Mouse (Mus musculus) urinary bladder, adult 2 months (tissue): ENCODE results near the gene Pagr1b. TPM values are rescaled to one million over a fixed set of nuclear protein-coding genes. Genes with fewer than 3 reads are reported as not detected.

Experiments used
- DNase-seq: peaks from one replicate; pipeline ENCODE4 v3.0.0; 2022; ENCODE audit warnings: low spot score
- polyA plus RNA-seq: library from polyadenylated mRNA; depleted of rRNA; stranded (reverse); fragments of >200 nt; gene quantifications from 2 replicates; pipeline ENCODE4 v1.2.3, GENCODE M21; 2012

Pagr1b gene
- polyA plus RNA-seq, 1 experiment: 3.2 TPM

DNA sequence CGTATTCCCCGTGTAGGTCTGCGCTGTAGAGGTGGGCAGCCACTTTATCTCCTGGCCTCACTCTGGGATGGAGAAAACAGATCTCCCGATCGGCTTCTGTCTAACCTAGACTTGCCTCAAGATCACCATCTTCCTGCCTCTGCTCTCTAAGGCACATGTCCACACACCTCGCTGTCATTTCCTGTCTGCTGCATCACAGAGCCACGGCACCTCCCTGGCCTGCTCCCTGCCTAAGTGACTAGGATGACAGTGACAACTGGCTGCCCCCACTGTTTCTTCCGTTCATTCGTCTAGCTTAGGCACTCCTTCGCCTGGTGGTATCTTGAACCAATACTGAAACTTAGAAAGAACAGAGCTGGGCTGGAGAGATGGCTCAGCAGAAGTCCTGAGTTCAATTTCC, 16.7 kb downstream of the Pagr1b start:
- DNase-seq: no peak

DNA sequence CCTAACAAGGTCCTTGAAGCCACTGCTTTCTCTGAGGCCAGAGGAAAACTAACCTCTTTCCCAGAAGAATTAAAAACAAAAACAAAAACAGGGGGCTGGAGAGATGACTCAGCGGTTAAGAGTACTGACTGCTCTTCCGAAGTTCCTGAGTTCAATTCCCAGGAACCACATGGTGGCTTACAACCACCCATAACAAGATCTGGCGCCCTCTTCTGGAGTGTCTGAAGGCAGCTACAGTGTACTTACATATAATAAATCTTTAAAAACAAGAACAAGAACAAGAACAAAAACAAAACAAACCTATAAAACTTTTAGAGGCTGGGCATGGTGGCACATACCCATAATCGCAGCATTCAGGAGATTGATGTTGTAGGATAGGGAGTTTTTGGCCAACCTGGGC, 19.8 kb downstream of the Pagr1b start:
- no peak for DNase-seq

DNA sequence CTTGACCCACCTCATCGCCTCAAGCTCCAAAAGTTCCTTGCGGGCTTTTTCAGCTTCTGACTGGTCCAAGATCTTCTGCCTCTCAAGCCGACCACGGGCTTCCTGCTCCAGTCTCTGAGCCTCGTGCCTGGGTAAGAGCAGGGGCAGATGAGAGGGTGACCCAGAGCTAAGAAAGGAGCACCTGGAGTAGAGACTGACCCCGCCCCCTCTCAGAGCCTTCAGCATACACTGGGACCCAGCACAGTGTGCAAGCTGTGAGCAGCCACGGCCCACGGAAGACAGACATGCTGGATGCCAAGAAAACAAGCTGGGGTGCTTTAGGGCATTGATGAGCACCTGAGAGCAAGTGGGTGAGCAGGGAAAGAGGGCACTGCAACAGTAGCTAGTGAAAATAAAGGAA, 27.5 kb downstream of the Pagr1b start:
- DNase-seq: no peak

DNA sequence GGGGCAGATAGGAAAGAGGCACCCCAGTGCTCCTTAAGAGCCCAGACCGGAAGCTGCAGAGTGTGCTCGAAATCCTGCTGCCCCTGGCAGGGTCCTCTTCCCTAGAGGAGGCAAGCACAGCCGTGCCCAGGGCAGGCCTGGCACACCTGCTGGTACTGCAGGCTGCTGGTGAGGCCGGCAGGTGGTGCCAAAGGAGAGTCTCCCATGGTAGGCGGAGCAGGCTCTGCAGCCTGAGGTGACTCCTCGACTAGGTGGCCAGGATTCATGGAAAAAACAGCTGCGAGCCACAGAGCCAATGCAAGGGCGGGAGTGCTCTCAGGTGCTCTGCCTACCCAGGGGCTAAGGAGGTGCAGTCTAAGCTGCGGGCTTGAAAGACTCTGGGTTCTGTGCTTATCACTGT, 30.0 kb downstream of the Pagr1b start:
- no peak for DNase-seq

DNA sequence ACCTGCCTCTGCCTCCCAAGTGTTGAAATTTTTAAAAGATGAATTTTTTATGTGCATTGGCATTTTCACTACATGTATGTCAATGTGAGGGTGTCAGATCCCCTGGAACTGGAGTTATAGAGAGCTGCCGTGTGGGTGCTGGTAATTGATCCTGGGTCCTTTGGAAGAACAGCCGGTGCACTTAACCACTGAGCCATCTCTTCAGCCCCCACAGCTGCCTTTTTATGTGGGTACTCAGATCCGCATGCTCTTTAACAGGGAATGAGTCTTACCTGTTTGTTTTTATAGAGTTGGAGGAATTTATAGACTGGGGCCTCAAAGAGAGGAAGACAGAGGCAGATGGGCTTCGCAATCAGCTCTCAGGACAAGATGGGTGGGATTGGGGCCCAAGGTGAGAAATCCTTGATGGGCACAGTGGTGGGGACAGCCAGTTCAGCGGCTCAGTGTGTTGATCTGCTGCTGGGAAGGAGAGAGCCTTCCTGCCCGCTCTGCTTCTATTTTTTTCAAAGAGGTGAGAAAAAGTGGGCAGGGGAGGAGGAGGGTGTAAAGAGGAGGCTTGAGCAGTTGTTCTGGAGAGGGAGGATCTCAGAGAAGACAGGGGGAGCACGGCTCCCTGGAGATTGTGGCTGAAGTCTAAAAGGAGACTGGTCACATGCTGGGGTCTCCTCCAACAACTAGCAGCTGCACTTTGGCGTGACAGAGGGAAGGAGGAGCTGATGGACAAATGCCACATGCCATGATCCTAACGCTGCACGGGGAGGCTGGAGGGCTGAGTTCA, 31.4 kb downstream of the Pagr1b start:
- no peak for DNase-seq

DNA sequence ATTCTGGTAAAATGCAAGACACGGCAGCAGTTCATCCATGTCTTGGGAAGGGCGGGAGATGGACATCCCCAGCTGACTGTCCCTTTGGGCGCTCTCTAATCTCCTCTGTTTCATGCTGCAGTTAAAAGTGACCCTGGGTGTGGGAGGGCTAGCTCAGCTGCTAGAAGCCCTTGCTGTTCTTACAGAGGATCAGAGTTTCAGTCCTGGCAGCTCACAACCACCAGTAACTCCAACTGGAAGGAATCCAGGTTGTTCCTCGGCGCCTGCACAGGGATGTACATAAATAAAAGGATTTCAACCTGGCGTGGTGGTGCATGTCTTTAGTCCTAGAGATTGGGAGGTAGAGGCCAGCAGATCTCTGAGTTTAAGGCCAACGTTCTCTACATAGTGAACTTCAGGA, 33.2 kb downstream of the Pagr1b start:
- no peak for DNase-seq

DNA sequence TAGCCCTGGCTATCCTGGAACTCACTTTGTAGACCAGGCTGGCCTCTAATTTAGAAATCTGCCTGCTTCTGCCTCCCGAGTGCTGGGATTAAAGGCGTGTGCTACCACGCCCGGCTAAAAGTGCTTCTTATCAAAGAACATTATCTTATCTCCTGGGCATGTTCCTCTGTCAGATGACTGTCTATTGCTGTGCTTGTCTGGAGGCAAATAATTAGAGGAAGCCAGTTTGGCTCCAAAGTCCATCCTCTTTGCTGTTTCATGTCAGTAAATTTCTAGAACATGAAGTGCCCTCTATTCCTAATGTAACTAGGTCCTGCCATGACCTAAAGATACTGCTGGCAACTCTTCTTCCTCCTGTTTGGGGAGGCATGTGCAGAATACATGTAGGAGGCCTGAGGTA, 34.2 kb downstream of the Pagr1b start:
- DNase-seq: no peak

DNA sequence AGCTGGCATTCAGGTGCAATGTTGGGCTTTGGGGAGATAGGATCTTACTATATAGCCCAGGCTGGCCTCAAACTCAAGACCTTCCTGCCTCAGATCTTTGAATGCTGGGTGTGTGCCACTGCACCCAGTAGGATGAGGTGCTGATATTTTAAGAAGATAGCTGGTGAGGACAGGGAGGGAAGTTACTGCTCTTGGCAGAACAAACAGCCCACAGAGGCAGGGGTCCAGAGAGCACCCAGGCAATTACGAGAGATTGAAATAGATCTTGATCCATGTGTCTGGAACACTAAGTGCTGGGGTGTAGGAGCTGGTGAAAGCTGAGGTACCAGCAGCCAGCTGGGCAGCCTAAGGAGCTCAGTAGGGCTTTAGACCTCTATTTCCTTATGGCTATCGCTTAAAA, 34.7 kb downstream of the Pagr1b start:
- no peak for DNase-seq

DNA sequence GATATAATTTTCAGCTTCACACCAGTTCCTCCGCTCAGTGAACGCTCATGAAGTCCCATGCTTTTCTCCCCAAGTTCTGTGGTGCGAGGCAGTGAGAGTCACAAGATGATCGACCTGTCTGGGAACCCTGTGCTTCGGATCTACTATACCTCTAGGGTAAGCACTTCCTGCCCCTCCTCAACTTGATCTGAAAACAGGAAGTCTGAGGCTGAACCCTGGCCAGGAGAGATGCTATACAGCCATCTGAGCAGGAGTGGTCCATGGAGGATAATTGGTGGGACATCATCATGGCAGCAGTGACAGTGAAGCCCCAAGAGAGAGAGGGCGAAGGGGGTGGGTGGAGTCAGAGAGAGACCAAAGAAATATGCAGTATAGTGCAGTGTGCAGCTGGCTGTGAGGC, 37.4 kb downstream of the Pagr1b start:
- no peak for DNase-seq

DNA sequence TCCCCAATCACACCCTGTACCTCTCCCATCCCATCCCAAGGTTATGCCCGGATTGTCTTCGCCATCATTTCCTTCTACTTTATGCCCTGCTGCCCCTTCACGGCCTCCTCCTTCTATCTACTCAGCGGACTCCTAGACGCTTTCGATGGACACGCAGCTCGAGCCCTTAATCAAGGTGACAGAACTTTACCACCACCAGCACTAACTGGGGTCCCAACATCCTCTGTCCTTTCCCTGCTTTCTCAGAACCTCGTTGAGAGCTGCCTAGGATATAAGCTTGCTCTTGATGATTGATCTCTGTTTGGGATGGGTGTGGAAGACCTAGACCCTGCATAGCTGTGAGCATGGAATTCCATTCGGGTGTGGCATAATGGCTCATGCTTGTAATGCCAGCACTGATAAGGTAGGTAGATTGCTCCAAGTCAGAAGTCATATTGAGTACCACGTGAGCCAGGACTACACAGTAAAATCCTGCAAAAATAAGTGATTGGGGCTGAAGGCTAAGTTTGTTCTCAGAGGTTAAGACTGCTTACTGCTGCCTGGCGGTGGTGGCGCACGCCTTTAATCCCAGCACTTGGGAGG, 39.3 kb downstream of the Pagr1b start:
- DNase-seq: no peak

DNA sequence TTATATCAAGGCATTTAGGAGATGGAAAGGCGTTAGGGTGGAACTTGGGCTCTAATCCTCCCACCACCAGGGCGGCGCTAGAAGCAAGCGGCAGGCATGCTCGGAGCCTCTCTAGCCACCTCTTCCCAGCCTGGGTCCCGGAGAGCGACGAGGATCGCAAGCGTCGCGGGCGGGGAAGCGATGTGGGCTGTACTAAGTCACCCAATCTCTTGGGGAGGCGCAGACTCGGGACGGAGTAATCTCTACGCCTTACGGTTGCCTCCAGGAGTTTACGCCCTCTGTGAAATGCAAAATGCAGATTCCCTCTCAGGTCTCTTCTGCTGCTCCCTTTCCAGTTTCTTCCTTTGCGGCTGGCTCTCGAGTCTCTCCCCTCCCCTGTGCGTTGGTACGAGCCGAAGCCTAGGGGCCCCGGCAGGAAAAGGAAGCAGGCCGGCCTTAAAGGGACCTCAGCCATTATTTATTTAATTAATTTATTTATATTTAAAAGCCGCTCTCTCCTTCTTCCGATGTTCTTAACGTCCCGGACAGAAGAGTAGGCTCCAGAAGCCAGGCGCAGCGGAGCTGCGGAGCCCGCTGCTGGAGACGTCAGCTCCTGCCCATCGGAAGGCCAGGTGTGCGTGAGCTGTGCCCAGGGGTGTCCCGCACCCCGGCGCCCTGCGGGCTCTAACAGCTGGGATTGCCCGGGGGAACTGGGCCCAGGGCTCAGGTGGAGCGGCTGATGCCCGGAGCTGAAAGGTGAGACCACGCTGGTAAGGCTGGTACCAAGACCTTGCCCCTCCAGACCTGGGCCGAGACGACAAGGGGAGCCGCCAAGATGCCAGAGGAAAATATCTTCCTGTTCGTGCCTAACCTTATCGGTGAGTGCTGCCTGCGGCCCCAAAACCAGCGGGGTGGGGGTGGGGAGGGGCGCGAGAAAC, 40.1 kb downstream of the Pagr1b start, which contains the start of gene Cdiptos:
TSS of gene Cdiptos (minus strand) at position 149 of the 917 bp plus-strand sequence.
- DNase-seq: peak; percentile 93

DNA sequence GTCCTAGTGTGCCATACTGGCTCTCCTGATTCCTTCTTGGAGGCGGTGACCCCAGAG, 40.6 kb downstream of the Pagr1b start, which contains the start of gene Cdipt:
TSS of gene Cdipt (plus strand) at position 22 of the 57 bp plus-strand sequence.
- DNase-seq: no peak

DNA sequence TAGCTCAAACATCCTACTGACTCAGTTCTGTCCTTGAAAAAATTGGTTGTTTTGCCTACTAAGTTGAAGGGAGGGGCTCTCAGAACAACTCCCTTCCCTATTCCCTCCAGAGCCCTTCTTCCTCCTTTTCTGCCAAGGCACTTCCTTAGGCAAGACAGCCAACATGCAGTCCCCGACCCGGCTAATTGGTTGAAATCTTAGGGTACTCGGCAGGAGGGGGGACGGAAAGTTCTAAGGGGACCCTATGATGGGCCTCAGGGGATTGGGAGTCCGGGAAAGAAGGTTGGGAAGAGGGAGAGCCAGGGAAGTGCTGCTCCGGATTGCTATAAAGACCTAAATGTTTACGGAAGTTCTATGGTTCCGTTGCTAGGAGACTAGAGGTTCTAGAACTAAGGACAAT, 40.8 kb downstream of the Pagr1b start:
- no peak for DNase-seq

DNA sequence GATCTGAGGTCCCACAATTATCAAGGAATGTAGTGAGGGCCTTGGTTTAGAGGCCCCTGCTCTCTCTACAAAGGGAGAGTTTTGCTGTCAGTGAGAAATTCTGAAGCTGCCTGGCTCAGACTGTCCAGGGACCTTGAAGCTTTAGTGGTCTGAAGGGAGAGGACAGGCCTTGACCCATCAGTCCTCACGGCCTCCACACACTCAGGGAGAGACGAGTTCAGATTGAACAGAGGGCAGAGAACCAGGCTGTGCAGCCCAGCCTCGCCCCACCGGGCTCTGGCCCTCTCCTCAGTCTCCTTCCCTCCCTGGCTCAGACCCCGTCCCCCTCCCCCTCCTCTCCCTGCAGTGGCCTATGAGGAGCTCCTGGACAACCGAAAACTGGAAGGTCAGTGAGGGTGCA, 48.9 kb downstream of the Pagr1b start:
- DNase-seq: no peak

DNA sequence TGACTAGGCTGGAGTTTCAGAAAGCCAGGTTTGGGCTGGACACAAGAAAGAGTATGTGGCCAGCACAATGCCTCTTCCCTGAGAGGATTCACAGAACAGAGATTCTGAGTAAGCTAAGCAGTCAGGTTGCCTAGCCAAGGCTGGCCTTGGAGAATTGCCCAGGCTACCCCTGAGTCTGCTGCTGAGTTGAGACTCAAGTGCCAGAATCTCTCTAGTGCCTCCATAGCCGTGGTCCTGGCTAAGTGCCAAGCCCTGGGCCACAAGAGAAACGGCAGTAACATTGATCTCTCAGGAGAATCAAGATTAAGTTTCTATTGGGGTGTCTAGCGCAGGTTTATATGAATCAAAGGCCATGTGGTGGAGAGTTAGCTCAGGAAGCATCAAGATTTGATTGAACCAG, 50.7 kb downstream of the Pagr1b start:
- DNase-seq: no peak

DNA sequence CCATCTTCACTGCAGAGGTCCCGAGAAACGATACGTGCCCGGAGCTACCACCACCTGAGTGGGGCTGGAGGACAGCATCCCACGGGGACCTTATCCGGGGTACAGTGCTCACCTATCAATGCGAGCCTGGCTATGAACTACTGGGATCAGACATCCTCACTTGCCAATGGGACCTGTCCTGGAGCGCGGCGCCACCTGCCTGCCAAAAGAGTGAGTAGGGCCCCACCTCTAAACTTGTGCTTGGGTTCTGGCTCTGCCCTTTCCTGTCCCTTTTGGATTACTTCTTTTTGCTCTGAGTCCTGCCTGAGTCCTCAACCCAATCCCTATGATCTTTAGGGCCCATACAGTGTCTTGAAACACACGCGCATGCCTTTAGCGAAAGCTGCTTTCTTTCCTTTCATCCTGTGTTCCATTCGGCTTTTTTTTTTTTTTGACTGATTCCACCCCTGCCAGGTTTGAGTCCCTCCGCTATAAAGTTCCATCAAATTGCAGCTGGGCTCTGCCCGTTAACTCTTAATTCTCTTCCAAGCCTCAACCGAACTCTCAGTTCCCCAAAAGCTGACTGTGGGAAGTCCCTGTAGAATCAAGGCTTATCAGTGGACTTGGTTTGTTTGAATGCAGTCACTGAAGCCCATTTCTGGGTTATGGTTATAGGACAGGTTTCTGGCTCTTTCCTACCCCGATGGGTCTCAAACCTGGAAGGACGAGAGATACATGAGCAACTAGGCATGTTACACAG, 52.6 kb downstream of the Pagr1b start:
- no peak for DNase-seq

DNA sequence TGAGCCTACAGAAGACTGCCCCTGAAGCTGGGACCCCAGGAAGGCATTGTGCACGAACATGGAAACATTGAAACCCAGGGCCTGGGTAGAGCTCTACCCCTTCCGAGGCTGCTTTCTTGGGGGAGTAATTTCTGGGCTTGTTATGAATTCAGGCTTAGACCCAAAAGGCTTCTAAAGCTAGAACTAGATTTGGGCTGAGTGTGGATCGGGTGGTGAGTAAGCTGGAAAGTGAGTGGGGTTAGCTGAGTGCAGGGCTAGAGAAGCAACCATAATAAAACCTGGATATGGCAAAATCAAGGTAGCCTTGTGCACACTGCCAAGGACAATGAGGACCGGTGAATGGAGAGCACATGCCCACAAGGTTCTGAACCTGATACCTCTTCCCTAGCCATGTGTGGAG, 54.3 kb downstream of the Pagr1b start:
- DNase-seq: no peak

DNA sequence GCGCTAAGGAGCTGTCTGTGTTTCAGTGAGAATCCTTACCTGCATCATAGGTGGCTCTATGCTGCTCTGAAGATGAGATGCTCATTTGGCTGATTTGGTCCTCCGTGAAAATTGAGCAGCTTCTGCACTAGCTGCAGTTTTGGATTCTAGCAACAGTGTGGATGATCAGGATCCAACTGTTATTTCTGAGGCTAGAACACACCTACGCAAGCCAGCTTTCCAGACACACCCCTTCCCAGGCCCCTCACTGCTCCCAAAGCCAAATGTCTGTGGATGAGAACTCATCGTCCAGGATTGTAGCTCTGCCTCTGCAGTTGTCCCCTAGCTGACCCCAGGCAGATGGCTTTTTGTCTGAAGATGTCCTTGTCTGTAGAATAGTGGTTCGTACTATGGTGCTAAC, 55.2 kb downstream of the Pagr1b start:
- DNase-seq: no peak

DNA sequence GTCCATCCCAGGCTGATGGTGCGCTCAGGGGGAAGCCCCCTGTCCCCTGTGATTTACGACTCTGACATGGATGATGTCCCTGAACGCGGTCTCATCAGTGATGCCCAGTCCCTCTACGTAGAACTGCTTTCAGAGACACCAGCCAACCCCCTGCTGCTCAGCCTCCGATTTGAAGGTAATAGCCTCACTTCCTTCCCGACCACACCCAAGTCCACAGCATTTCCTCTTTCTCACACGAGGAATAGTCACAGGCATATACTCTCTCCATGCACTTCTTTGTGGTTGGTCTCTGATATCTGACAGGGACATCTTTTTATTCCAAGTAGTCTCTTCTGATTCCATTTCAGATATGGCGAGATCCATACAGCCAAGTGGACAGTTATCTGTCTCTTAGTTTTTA, 56.5 kb downstream of the Pagr1b start:
- no peak for DNase-seq

DNA sequence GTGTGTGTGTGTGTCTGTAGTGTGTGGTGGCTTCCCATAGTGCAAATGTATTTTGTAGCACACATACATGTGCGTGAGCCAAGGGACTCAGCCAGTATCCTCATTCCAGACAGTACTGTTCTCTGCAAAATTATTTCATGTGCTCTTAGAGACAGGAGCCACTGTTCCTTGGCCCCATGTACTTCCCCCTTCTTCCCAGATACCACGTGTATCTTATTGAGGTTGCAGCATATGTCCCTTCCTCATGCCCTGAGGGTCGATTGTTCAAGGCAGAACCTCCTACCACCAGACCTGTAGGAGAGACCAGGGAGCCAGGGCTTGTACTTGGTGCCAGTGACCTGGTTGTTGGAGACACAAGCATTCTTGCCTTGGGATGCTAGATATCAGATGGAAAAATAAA, 61.2 kb downstream of the Pagr1b start:
- no peak for DNase-seq

DNA sequence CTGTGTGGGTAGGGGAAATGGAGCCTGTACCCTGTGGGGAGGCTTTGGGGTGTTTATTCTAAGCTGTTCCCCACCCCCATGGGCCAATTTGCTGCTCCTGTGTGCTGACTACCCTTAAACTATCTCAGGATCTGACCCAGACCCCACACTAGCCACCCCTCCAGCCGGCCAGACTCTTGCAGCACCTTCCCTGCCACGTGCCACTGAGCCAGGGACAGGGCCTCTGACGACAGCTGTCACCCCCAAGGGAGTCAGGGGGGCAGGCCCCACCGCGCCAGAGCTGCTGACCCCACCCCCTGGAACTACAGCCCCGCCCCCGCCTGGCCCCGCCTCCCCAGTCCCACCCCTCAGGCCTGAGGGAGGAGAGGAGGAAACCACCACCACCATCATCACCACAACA, 63.6 kb downstream of the Pagr1b start:
- DNase-seq: no peak

DNA sequence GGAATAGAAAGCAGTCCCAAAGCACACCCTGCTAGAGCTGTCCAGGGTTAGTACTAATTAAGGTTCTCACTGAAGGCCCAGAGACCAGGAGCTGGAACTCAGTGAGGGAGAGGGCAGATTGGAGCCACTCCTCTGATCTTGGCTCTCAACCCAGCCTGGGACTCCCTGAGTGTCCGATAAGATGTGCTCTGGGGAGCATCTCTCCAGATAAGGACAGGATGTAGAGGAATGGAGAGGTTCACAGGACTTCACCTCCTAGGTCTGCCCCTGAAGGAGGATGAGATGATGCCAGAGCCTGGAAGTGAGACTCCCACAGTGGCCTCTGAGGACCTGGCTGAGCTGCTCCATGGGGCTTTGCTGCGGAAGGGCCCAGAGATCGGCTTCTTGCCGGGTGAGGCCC, 64.5 kb downstream of the Pagr1b start:
- no peak for DNase-seq
